Mouse (Mus musculus) thymus, adult 18-20 months (tissue): ENCODE results near the gene Ppfibp1.

Experiments used
- DNase-seq, 2 experiments: peaks; one replicate each; pipeline ENCODE4 v3.0.0; 2022; ENCODE audit warnings: mixed read lengths in 2 of 2

Gene Ppfibp1

GRCm38 (mm10) chr6:146883426-146883825, 4.9 kb upstream of the Ppfibp1 start:
- DNase-seq: no peak

GRCm38 (mm10) chr6:146884171-146884570, 4.1 kb upstream of the Ppfibp1 start:
- DNase-seq: no peak

- DNase-seq: no peak
Observed at GRCm38 (mm10) chr6:146884851-146885250, 3.4 kb upstream of the Ppfibp1 start.

GRCm38 (mm10) chr6:146888660-146889490, 588 bp downstream of the Ppfibp1 start:
- no peak for DNase-seq

GRCm38 (mm10) chr6:146890215-146890614, 1.9 kb downstream of the Ppfibp1 start:
- DNase-seq: no peak

GRCm38 (mm10) chr6:146890633-146891032, 2.3 kb downstream of the Ppfibp1 start:
- no peak for DNase-seq

- DNase-seq: no peak
Observed at GRCm38 (mm10) chr6:146893890-146894289, 5.6 kb downstream of the Ppfibp1 start.

GRCm38 (mm10) chr6:146898709-146899108, 10.4 kb downstream of the Ppfibp1 start:
- no peak for DNase-seq

- no peak for DNase-seq
Observed at GRCm38 (mm10) chr6:146899647-146900046, 11.4 kb downstream of the Ppfibp1 start.

GRCm38 (mm10) chr6:146901929-146902328, 13.6 kb downstream of the Ppfibp1 start:
- no peak for DNase-seq

- DNase-seq: no peak
Observed at GRCm38 (mm10) chr6:146903632-146904031, 15.3 kb downstream of the Ppfibp1 start.

GRCm38 (mm10) chr6:146904707-146905106, 16.4 kb downstream of the Ppfibp1 start:
- no peak for DNase-seq

GRCm38 (mm10) chr6:146906000-146906786, 17.9 kb downstream of the Ppfibp1 start:
- DNase-seq: no peak

GRCm38 (mm10) chr6:146907061-146907794, 18.9 kb downstream of the Ppfibp1 start:
- no peak for DNase-seq

GRCm38 (mm10) chr6:146907795-146908190, 19.5 kb downstream of the Ppfibp1 start:
- DNase-seq: no peak

GRCm38 (mm10) chr6:146908801-146909200, 20.5 kb downstream of the Ppfibp1 start:
- DNase-seq: no peak

GRCm38 (mm10) chr6:146909725-146910489, 21.6 kb downstream of the Ppfibp1 start:
- no peak for DNase-seq

- DNase-seq: no peak
Observed at GRCm38 (mm10) chr6:146910801-146911200, 22.5 kb downstream of the Ppfibp1 start.

GRCm38 (mm10) chr6:146912835-146913488, 24.7 kb downstream of the Ppfibp1 start:
- DNase-seq: no peak

- DNase-seq: no peak
Observed at GRCm38 (mm10) chr6:146913489-146914198, 25.4 kb downstream of the Ppfibp1 start.

GRCm38 (mm10) chr6:146915808-146916207, 27.5 kb downstream of the Ppfibp1 start:
- DNase-seq: no peak
